Mouse (Mus musculus): ENCODE data around the gene Gm12184.
"Not testable (repeated sequence)": the region's sequence is repeated elsewhere in the genome, so short reads cannot be mapped to it uniquely, and the experiment has no call there.

Gm12184 gene

GRCm38 (mm10) chr11:48822768-48823512 is 3.5 kb downstream of the Gm12184 start:
- no peak for DNase-seq

GRCm38 (mm10) chr11:48821299-48821698 is 5.2 kb downstream of the Gm12184 start:
- not testable (repeated sequence) for DNase-seq

GRCm38 (mm10) chr11:48820308-48820674 is 6.2 kb downstream of the Gm12184 start:
- no peak for DNase-seq

GRCm38 (mm10) chr11:48819614-48820307 is 6.7 kb downstream of the Gm12184 start:
- no peak for DNase-seq

GRCm38 (mm10) chr11:48818346-48818745 is 8.1 kb downstream of the Gm12184 start:
- DNase-seq = peak; percentile 87

- DNase-seq = no peak
Measured at GRCm38 (mm10) chr11:48817794-48818193, 8.7 kb downstream of the Gm12184 start.

- peak; percentile 100 for DNase-seq
Measured at GRCm38 (mm10) chr11:48816800-48817665, 9.4 kb downstream of the Gm12184 start, which contains the start of gene Trim41. Trim41 (minus strand) TSS chr11:48817353.

- no peak for DNase-seq
Measured at GRCm38 (mm10) chr11:48816281-48816781, 10.1 kb downstream of the Gm12184 start.

GRCm38 (mm10) chr11:48815851-48816250 is 10.6 kb downstream of the Gm12184 start:
- DNase-seq = peak; percentile 32

GRCm38 (mm10) chr11:48813782-48814181 is 12.7 kb downstream of the Gm12184 start:
- no peak for DNase-seq

- no peak for DNase-seq
Measured at GRCm38 (mm10) chr11:48810142-48810541, 16.3 kb downstream of the Gm12184 start.

GRCm38 (mm10) chr11:48809434-48809830 is 17.0 kb downstream of the Gm12184 start:
- DNase-seq = no peak

- DNase-seq = no peak
Measured at GRCm38 (mm10) chr11:48808737-48809433, 17.6 kb downstream of the Gm12184 start.

GRCm38 (mm10) chr11:48808304-48808646 is 18.2 kb downstream of the Gm12184 start:
- DNase-seq = no peak

GRCm38 (mm10) chr11:48807563-48808303 is 18.7 kb downstream of the Gm12184 start:
- DNase-seq = no peak

GRCm38 (mm10) chr11:48806856-48807562 is 19.4 kb downstream of the Gm12184 start:
- no peak for DNase-seq

- no peak for DNase-seq
Measured at GRCm38 (mm10) chr11:48804922-48805321, 21.5 kb downstream of the Gm12184 start.

- DNase-seq = no peak
Measured at GRCm38 (mm10) chr11:48803988-48804387, 22.5 kb downstream of the Gm12184 start.

- no peak for DNase-seq
Measured at GRCm38 (mm10) chr11:48801831-48802772, 24.4 kb downstream of the Gm12184 start.

Data from thymus, postnatal 14 days (tissue).